Mouse (Mus musculus): ENCODE measurements at regions not wholly inside any gene's neighbourhood (a gene's known extent, or its start where the extent isn't known, plus 50 kb on each side); places are given as distances from the start of the nearest gene placed in this dataset.
"Not testable (repeated sequence)": the region's sequence is repeated elsewhere in the genome, so short reads cannot be mapped to it uniquely, and the experiment has no call there.

- no peak for ATAC-seq (replicated peaks; ENCODE audit: poor library complexity)
Measured at GRCm38 (mm10) chr6:4149663-4150062, 62.9 kb upstream of the Bet1 start.

- no peak for ATAC-seq (replicated peaks; ENCODE audit: poor library complexity)
Measured at GRCm38 (mm10) chr6:4158293-4158692, 71.5 kb upstream of the Bet1 start.

- no peak; the same call in 1 of the 2 replicates for ATAC-seq (replicated peaks; ENCODE audit: poor library complexity)
Measured at GRCm38 (mm10) chr6:4163733-4164132, 77.0 kb upstream of the Bet1 start.

GRCm38 (mm10) chr6:4167112-4167511, 80.3 kb upstream of the Bet1 start:
- no peak for ATAC-seq (replicated peaks; ENCODE audit: poor library complexity)

- no peak for ATAC-seq (replicated peaks; ENCODE audit: poor library complexity)
Measured at GRCm38 (mm10) chr6:4167757-4168156, 81.0 kb upstream of the Bet1 start.

GRCm38 (mm10) chr6:4171561-4171960, 84.8 kb upstream of the Bet1 start:
- no peak for ATAC-seq (replicated peaks; ENCODE audit: poor library complexity)

GRCm38 (mm10) chr6:4187683-4188082, 100.9 kb upstream of the Bet1 start:
- ATAC-seq (replicated peaks; ENCODE audit: poor library complexity): no peak

- ATAC-seq (replicated peaks; ENCODE audit: poor library complexity): not testable (repeated sequence)
Measured at GRCm38 (mm10) chr6:4190976-4191375, 104.2 kb upstream of the Bet1 start.

- ATAC-seq (replicated peaks; ENCODE audit: poor library complexity): no peak
Measured at GRCm38 (mm10) chr6:4193286-4193685, 106.5 kb upstream of the Bet1 start.

GRCm38 (mm10) chr6:4201176-4201575, 114.4 kb upstream of the Bet1 start:
- ATAC-seq (replicated peaks; ENCODE audit: poor library complexity): no peak

GRCm38 (mm10) chr6:4205681-4206080, 118.9 kb upstream of the Bet1 start:
- no peak for ATAC-seq (replicated peaks; ENCODE audit: poor library complexity)

GRCm38 (mm10) chr6:4245265-4246112, 158.7 kb upstream of the Bet1 start:
- ATAC-seq (replicated peaks; ENCODE audit: poor library complexity): no peak

- no peak for ATAC-seq (replicated peaks; ENCODE audit: poor library complexity)
Measured at GRCm38 (mm10) chr6:4246113-4246419, 159.3 kb upstream of the Bet1 start.

GRCm38 (mm10) chr6:4276607-4277006, 189.8 kb upstream of the Bet1 start:
- no peak for ATAC-seq (replicated peaks; ENCODE audit: poor library complexity)

- no peak for ATAC-seq (replicated peaks; ENCODE audit: poor library complexity)
Measured at GRCm38 (mm10) chr6:4277245-4277890, 190.6 kb upstream of the Bet1 start.

GRCm38 (mm10) chr6:4291380-4291779, 204.6 kb upstream of the Bet1 start:
- no peak for ATAC-seq (replicated peaks; ENCODE audit: poor library complexity)

GRCm38 (mm10) chr6:4303410-4303809, 201.2 kb upstream of the Col1a2 start:
- not testable (repeated sequence) for ATAC-seq (replicated peaks; ENCODE audit: poor library complexity)

GRCm38 (mm10) chr6:4349953-4350352, 154.7 kb upstream of the Col1a2 start:
- no peak for ATAC-seq (replicated peaks; ENCODE audit: poor library complexity)

GRCm38 (mm10) chr6:4362220-4362619, 142.4 kb upstream of the Col1a2 start:
- no peak for ATAC-seq (replicated peaks; ENCODE audit: poor library complexity)

- ATAC-seq (replicated peaks; ENCODE audit: poor library complexity): no peak
Measured at GRCm38 (mm10) chr6:4375465-4376037, 129.1 kb upstream of the Col1a2 start.

GRCm38 (mm10) chr6:4396808-4397207, 107.8 kb upstream of the Col1a2 start:
- ATAC-seq (replicated peaks; ENCODE audit: poor library complexity): no peak

All from megakaryocyte progenitor cell, adult 5-6 weeks (primary cell).